Mouse (Mus musculus): ENCODE results near the gene Ubtf. TPM values are rescaled to one million over a fixed set of nuclear protein-coding genes. Genes with fewer than 3 reads are reported as not detected.

The Ubtf gene
- total RNA-seq, 2 experiments from 2014 or later, result 101 to 103 TPM

DNA sequence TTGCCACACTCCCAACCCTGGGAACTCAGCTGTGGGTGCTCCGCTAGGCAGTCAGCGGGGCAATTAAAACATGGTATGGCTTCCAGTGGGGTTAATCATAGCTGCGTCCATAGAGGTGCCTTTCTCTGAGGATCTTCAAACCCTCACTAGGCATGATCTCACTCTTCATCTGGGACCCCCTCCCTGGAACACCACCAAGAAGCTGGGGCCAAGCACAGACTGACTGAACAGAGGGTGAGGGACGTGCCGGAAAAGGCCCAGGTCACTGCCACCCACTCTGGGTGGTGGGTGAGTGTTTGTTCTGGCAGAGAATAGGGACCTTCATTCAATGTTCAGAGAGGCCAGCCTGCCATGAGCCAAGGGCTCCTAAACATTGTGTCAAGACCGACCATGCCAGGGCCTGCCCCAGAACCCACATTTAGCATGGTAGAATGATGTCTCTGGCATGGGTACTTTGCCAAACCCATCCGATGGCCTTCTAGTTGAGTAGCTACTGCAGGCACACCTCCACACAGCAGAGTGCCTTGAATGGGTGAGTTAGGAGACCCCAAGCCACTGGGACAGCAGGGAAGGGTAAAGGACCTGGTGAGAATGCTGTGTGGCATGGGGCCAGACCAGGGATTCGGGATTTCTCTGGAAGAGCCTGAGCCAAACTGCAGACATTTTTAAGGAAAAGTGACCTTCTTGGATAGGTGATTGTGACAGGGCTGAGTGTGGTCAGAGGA, 52.7 kb downstream of the Ubtf start:
- DNase-seq, result no peak

DNA sequence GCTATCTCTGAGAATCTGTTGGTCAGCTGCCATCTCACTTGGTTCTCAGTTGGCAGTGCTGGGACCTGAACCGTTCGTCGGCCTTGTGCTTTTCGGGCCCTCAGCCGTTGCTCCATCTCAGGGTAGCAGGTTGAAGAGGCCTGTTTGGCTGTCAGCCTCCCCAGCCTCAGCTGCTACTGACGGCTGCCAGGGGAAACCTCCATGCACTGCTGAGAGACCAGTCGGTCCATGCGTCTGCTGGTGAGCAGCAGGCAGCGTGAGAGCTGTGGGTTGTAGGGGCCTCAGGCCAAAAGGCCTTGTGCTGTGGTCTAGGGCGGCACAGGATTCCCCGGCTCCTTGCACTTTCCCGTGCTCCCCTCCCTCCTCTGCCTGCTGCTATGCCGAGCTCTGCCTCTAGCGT, 53.7 kb downstream of the Ubtf start:
- no peak for DNase-seq

DNA sequence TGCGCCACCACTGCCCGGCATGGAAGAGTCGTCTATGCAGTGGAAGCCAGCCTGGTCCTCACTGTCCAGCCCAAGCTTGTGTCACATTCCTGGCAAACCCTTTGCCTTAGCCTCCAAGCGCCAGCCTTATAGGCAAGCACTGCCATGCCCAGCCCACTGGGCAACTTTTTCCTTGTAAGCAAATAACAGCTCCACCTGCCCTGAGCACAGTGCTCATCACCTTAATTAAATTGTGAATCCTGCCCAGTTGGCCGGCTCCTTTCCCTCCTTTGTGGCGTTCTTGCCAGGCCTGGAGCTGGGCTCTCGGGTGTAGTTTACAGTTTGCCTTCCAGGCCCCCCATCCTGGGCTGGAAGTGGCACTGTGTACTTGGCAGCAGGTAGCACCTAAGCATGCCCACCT, 56.3 kb downstream of the Ubtf start:
- DNase-seq, result no peak

DNA sequence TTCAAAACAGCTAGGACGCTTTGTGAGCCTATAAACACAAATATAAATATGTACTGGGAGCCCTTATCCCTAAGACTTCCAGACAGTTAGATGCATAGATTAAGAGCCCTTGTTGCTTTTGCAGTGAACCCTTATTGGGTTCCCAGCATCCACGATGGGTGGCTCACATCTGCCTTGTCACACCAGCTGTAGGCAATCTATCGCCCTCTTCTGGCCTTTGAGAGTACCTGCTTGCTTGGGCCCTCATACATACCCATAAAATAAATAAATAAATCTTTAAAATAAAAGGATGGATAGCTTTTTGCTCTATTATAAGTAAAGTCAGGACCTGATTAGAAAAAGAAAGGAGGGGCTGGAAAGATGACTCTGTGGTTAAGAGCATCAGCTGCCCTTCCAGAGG, 61.0 kb downstream of the Ubtf start:
- DNase-seq, result no peak

DNA sequence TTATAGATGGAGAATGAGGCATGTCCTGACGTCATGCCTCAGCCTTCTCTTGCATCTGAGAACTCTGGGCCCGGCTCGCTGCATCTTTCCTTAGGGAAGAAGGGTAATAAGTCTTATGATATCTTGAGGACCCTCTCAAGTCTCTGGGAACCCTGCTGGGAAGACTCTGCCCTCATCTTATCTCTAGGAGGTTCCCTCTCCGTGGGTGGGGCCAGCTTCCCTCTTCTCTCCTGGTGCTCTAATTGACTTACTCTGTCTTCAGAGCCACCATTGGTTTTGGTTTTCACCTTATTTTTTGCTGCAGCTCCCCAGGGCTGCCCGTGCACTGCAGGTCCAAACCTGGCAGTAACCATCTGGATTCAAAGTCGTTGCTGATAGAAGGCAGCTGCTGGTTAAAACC, 61.4 kb downstream of the Ubtf start:
- DNase-seq, result no peak

DNA sequence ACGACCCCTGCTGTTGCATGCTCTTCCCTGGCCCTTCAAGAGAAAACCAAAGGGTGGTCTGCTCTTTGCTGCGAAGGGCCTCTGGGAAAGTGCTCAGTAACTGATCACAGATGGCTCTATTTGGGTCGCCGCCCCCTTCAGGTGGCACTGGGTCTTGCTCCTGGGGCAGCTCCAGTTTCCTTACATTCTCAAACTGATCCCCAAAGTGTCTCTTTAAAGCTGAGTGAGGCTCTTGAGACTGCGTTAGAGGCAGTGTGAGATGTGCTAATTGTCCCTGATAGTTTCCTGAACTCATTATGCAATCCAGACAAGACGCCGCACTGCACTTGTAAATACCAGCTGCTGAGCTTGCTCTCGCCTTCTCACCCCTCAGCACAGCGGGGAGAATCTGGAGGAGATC, 62.0 kb downstream of the Ubtf start:
- DNase-seq, result no peak

Other genes starting within 250 kb of the Ubtf start
- gene Mpp2, start 231.2 kb downstream of the Ubtf start, total RNA-seq (2021), result 10 to 100 TPM in 1 of 2 experiments, 1 to 10 TPM in 1; 8.9 to 10.8 TPM
- gene Ppy, start 218.4 kb downstream of the Ubtf start, total RNA-seq (2021), result not detected
- gene Pyy, start 211.9 kb downstream of the Ubtf start, total RNA-seq (2021), result not detected
- under 1 TPM; 0.13 to 0.43 TPM for gene Nags, start 174.2 kb downstream of the Ubtf start, total RNA-seq (2021)
- 10 to 100 TPM; 15.2 to 17.7 TPM for gene Tmem101, start 163.3 kb downstream of the Ubtf start, total RNA-seq (2021)
- 10 to 100 TPM; 81.9 to 90.1 TPM for gene Lsm12, start 134.4 kb downstream of the Ubtf start, total RNA-seq (2021)
- 100 to 1,000 TPM; 126 to 133 TPM for gene G6pc3, start 130.1 kb downstream of the Ubtf start, total RNA-seq (2021)
- 10 to 100 TPM; 96.3 to 96.5 TPM for gene Hdac5, start 89.6 kb downstream of the Ubtf start, total RNA-seq (2021)
- under 1 TPM; 0.66 to 0.76 TPM for gene BC030867, start 70.9 kb downstream of the Ubtf start, total RNA-seq (2021)
- gene Asb16, start 51.0 kb downstream of the Ubtf start, total RNA-seq (2021), result under 1 TPM; 0.10 to 0.30 TPM
- gene Tmub2, start 34.8 kb downstream of the Ubtf start, total RNA-seq (2021), result 10 to 100 TPM; 47.3 to 60.4 TPM
- gene Atxn7l3, start 23.1 kb downstream of the Ubtf start, total RNA-seq (2021), result 10 to 100 TPM; 51.6 to 54.2 TPM
- 1 to 10 TPM in 1 of 2 experiments, under 1 TPM in 1; 0.56 to 1.8 TPM for gene Slc4a1, start 46.5 kb upstream of the Ubtf start, total RNA-seq (2021)
- 10 to 100 TPM; 29.1 to 29.6 TPM for gene Rundc3a, start 73.7 kb upstream of the Ubtf start, total RNA-seq (2021)
- 100 to 1,000 TPM; 453 to 470 TPM for gene Slc25a39, start 88.2 kb upstream of the Ubtf start, total RNA-seq (2021)
- gene Grn, start 110.6 kb upstream of the Ubtf start, total RNA-seq (2021), result 100 to 1,000 TPM; 181 to 214 TPM
- gene Fam171a2, start 127.9 kb upstream of the Ubtf start, total RNA-seq (2021), result 1 to 10 TPM; 5.8 to 6.1 TPM
- gene Itga2b, start 150.4 kb upstream of the Ubtf start, total RNA-seq (2021), result 1 to 10 TPM; 3.0 to 4.6 TPM
- gene Gpatch8, start 236.7 kb upstream of the Ubtf start, total RNA-seq (2021), result 10 to 100 TPM; 25.9 to 31.1 TPM

All from adrenal gland, postnatal 36 days (tissue).